Mouse (Mus musculus) midbrain, embryonic 15.5 days (tissue): ENCODE data around the gene Prpf40b. TPM values are rescaled to one million over a fixed set of nuclear protein-coding genes. Genes with fewer than 3 reads are reported as not detected.

Experiments
- ATAC-seq: fragments of 200-750 bp; cut with Nextera tagmentation; replicated peaks from 2 replicates; pipeline ENCODE4 v1.8.0; 2017; ENCODE audit warnings: moderate TSS enrichment
- H3K27ac ChIP-seq: fragments of 300-500 bp; sonication (generic); 2 replicates; pipeline ENCODE4 v1.5.1; 2015; ENCODE audit warnings: mild to moderate bottlenecking, inconsistent platforms
- H3K27me3 ChIP-seq: fragments of 300-500 bp; sonication (generic); replicated peaks from 2 replicates; pipeline ENCODE4 v1.6.1; 2015; ENCODE audit warnings: inconsistent platforms
- H3K36me3 ChIP-seq: fragments of 300-500 bp; sonication (generic); replicated peaks from 2 replicates; pipeline ENCODE4 v1.6.1; 2015; ENCODE audit warnings: inconsistent platforms
- H3K4me1 ChIP-seq: fragments of 300-500 bp; sonication (generic); 2 replicates; pipeline ENCODE4 v1.6.1; 2015; ENCODE audit warnings: inconsistent platforms
- H3K4me2 ChIP-seq: fragments of 300-500 bp; sonication (generic); 2 replicates; pipeline ENCODE4 v1.6.1; 2015; ENCODE audit warnings: inconsistent platforms, mild to moderate bottlenecking, moderate library complexity
- H3K4me3 ChIP-seq: fragments of 300-500 bp; sonication (generic); 2 replicates; pipeline ENCODE4 v1.5.1; 2015; ENCODE audit warnings: mild to moderate bottlenecking, inconsistent platforms
- H3K9ac ChIP-seq: fragments of 300-500 bp; sonication (generic); 2 replicates; pipeline ENCODE4 v1.6.1; 2015; ENCODE audit warnings: mild to moderate bottlenecking, inconsistent platforms
- H3K9me3 ChIP-seq: fragments of 300-500 bp; sonication (generic); 2 replicates; pipeline ENCODE4 v1.6.1; 2016; ENCODE audit warnings: inconsistent platforms
- WGBS: fragments of 180-500 bp; shearing (Covaris S2); methylation state at CpG from one replicate; pipeline ENCODE4 v1.1.7; 2015; ENCODE audit warnings: mixed read lengths; 5-methylcytosine and 5-hydroxymethylcytosine counted together
- polyA plus RNA-seq: library from polyadenylated mRNA; unstranded; fragments of >200 nt; fragmentation: Nextera tagmentation; extraction: Ambion mirVana; gene quantifications from 2 replicates; pipeline ENCODE4 v1.2.1, GENCODE M21; 2015

Gene Prpf40b
- polyA plus RNA-seq, 1 experiment from 2014 or later = 132 TPM

DNA sequence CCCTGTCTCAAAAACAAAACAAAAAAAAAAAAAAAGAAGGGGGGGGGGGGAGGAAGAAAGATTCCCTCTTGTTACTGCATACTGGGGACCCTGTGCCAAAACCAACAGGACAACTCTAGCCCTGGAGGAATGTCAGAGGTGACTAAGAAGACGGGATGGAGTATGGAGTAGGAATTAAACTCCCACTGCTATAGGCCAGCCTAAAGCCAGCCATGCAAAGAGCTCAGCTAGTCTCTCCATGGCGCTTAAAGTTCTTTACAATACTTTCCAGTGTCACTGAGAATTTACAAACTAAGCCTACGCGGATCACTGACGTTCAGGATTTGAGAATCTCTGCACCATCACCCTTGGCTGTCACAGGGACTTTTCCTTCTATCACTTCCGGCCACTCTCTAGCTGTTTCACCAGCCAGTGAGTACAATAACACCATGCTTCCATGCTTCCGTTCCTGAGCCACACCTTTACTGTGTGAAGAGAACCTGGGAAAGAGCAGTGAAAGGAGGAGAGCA, 69.2 kb downstream of the Prpf40b start:
- ATAC-seq = no peak
- H3K4me1 ChIP-seq = peaks cover 7% of the 10 kb centered on the region
- no peak overlapping the region for H3K27ac ChIP-seq
- no peaks in the 10 kb centered on the region for H3K9me3 ChIP-seq
- H3K4me3 ChIP-seq = no peak overlapping the region
- no peak overlapping the region for H3K9ac ChIP-seq
- WGBS = 61% methylated on average over 7 of the region's 7 CpGs
- no peak overlapping the region for H3K4me2 ChIP-seq
- H3K36me3 ChIP-seq = no peaks in the 10 kb centered on the region
- no peaks in the 10 kb centered on the region for H3K27me3 ChIP-seq

DNA sequence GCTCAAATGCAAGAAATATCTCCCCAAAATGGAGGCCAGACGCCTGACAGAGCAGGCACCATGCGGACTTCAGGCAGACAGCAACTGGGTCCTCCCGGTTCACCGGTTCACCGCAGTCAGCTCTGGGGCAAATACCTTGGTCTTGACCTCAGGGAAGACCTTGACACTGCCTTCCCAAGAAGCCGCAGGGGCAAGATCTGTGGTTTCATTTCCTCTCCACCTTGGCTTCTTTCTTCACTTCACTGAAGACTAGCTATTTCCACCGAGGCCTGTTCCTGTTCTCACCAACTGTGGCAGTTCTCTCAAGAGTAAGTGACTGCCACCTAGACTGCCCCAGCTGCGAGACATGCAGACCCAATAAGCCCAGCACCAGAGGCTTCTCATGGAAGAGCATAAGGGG, 70.0 kb downstream of the Prpf40b start:
- ATAC-seq = no peak
- H3K27me3 ChIP-seq = no peaks in the 10 kb centered on the region
- no peak overlapping the region for H3K27ac ChIP-seq
- no peak overlapping the region for H3K4me3 ChIP-seq
- WGBS = 72% methylated on average over 8 of the region's 8 CpGs
- H3K36me3 ChIP-seq = no peaks in the 10 kb centered on the region
- peaks cover 14% of the 10 kb centered on the region for H3K4me1 ChIP-seq
- no peak overlapping the region for H3K4me2 ChIP-seq
- no peaks in the 10 kb centered on the region for H3K9me3 ChIP-seq
- H3K9ac ChIP-seq = no peak overlapping the region

Other genes with a start within 250 kb of the Prpf40b start
- gene Prph, start 239.9 kb upstream of the Prpf40b start, polyA plus RNA-seq = 5.7 and 10.3 TPM in 2 replicates
- 4.9 and 6.6 TPM in 2 replicates for gene Troap, start 220.5 kb upstream of the Prpf40b start, polyA plus RNA-seq
- gene C1ql4, start 207.3 kb upstream of the Prpf40b start, polyA plus RNA-seq = 12.4 and 15.3 TPM in 2 replicates
- gene Dnajc22, start 201.9 kb upstream of the Prpf40b start, polyA plus RNA-seq = 2.0 and 2.1 TPM in 2 replicates
- 33.0 and 35.4 TPM in 2 replicates for gene Spats2, start 169.2 kb upstream of the Prpf40b start, polyA plus RNA-seq
- gene Kcnh3, start 70.2 kb upstream of the Prpf40b start, polyA plus RNA-seq = 0.25 and 0.40 TPM in 2 replicates
- gene Mcrs1, start 43.1 kb upstream of the Prpf40b start, polyA plus RNA-seq = 213 and 225 TPM in 2 replicates
- 0.62 and 0.75 TPM in 2 replicates for gene Fam186b, start 801 bp downstream of the Prpf40b start, polyA plus RNA-seq
- 9.1 and 10.0 TPM in 2 replicates for gene Fmnl3, start 75.4 kb downstream of the Prpf40b start, polyA plus RNA-seq
- 276 and 282 TPM in 2 replicates for gene Tmbim6, start 97.8 kb downstream of the Prpf40b start, polyA plus RNA-seq
- 13.4 and 15.6 TPM in 2 replicates for gene Nckap5l, start 162.7 kb downstream of the Prpf40b start, polyA plus RNA-seq
- gene Bcdin3d, start 179.6 kb downstream of the Prpf40b start, polyA plus RNA-seq = 21.5 and 23.0 TPM in 2 replicates
- gene Faim2, start 233.1 kb downstream of the Prpf40b start, polyA plus RNA-seq = 41.0 and 45.9 TPM in 2 replicates